Mouse (Mus musculus): ENCODE results near the gene Pdxk.

Pdxk gene

GRCm38 (mm10) chr10:78458348-78459111 is 6.2 kb downstream of the Pdxk start:
- DNase-seq, result peak in 1 of 2 experiments; percentile 21

- DNase-seq, result peak; percentile 64 to 75
These were observed 7.1 kb downstream of the Pdxk start for GRCm38 (mm10) chr10:78457495-78458347.

- no peak for DNase-seq
These were observed 8.1 kb downstream of the Pdxk start for GRCm38 (mm10) chr10:78456696-78457095.

- DNase-seq, result no peak
These were observed 12.1 kb downstream of the Pdxk start for GRCm38 (mm10) chr10:78452641-78453040.

- no peak for DNase-seq
These were observed 14.0 kb downstream of the Pdxk start for GRCm38 (mm10) chr10:78450761-78451160.

- DNase-seq, result no peak
These were observed 17.4 kb downstream of the Pdxk start for GRCm38 (mm10) chr10:78447396-78447795.

GRCm38 (mm10) chr10:78446195-78446594 is 18.6 kb downstream of the Pdxk start:
- DNase-seq, result no peak

- DNase-seq, result no peak
These were observed 22.5 kb downstream of the Pdxk start for GRCm38 (mm10) chr10:78442292-78442691.

- no peak for DNase-seq
These were observed 23.2 kb downstream of the Pdxk start for GRCm38 (mm10) chr10:78441606-78442005.

- DNase-seq, result peak; percentile 46 to 51
These were observed 24.0 kb downstream of the Pdxk start for GRCm38 (mm10) chr10:78440812-78441211.

GRCm38 (mm10) chr10:78439990-78440389 is 24.8 kb downstream of the Pdxk start:
- no peak for DNase-seq

- peak; percentile 48 to 49 for DNase-seq
These were observed 25.2 kb downstream of the Pdxk start for GRCm38 (mm10) chr10:78439550-78439949.

GRCm38 (mm10) chr10:78438094-78438493 is 26.7 kb downstream of the Pdxk start:
- DNase-seq, result peak; percentile 89 to 91

GRCm38 (mm10) chr10:78432853-78433252 is 31.9 kb downstream of the Pdxk start:
- no peak for DNase-seq

GRCm38 (mm10) chr10:78429776-78430175 is 35.0 kb downstream of the Pdxk start:
- DNase-seq, result no peak

- no peak for DNase-seq
These were observed 35.6 kb downstream of the Pdxk start for GRCm38 (mm10) chr10:78429180-78429579.

GRCm38 (mm10) chr10:78428070-78428469 is 36.7 kb downstream of the Pdxk start:
- no peak for DNase-seq

GRCm38 (mm10) chr10:78426117-78426735 is 38.5 kb downstream of the Pdxk start:
- peak; percentile 17 to 46 for DNase-seq

GRCm38 (mm10) chr10:78425181-78426041 is 39.4 kb downstream of the Pdxk start, which contains the start of gene Cstb:
TSS of gene Cstb (plus strand) at chr10:78425669.
- peak; percentile 90 to 92 for DNase-seq

- no peak for DNase-seq
These were observed 42.2 kb downstream of the Pdxk start for GRCm38 (mm10) chr10:78422614-78423013.

- DNase-seq, result no peak
These were observed 43.8 kb downstream of the Pdxk start for GRCm38 (mm10) chr10:78420929-78421328.

- no peak for DNase-seq
These were observed 46.0 kb downstream of the Pdxk start for GRCm38 (mm10) chr10:78418791-78419190.

Data from kidney, postnatal 4 days (tissue).